9 mouse cellular contexts compared by ENCODE assay signal in the genomic region with DNA sequence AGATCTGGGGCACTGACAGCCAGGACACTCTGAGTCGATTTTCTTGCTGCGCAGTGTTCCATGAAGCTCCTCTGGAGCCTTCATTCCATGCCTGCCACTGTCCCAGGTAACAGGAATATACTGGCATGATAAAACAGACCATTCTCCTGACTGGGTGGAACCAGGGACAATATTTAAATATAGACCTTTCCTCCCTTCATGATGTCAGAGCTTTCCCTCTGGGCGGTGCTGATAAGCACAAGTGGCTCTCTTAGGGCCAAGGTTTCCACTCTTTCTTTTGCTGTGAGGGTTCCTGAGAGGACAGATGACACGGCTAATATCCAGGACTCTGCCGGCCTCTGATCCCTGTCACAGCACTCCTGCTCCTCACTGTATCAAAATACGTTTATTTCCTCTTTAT. TPM values are rescaled to one million over a fixed set of nuclear protein-coding genes. Genes with fewer than 3 reads are reported as not detected.
DNase-seq lines count a peak whose midpoint lies in the region; ATAC-seq and TF ChIP-seq lines count a peak whose summit lies in the region.
"Had no signal": no experiment of that assay in that cellular context is flagged by ENCODE, and none has a peak within 500 bp of the region (broad histone marks: within the 10 kb centered on the region; RNA-seq: fewer than 3 reads in every experiment).

No protein-coding gene starts in this region.

- H3K36me3 ChIP-seq in stomach, embryonic 15.5 days, result no peaks in the 10 kb centered on the region
- no peaks in the 10 kb centered on the region for H3K36me3 ChIP-seq in stomach, postnatal 0 days (ENCODE audit: control insufficient read depth, insufficient read depth, low read length)
- H3K36me3 ChIP-seq: limb, embryonic 15.5 days had no signal

- H3K9me3 ChIP-seq in stomach, embryonic 15.5 days, result no peaks in the 10 kb centered on the region
- no peaks in the 10 kb centered on the region for H3K9me3 ChIP-seq in stomach, postnatal 0 days (ENCODE audit: control insufficient read depth, low read length)
- H3K9me3 ChIP-seq: limb, embryonic 15.5 days had no signal

- TF ChIP-seq EP300 in stomach, postnatal 0 days (optimal IDR thresholded peaks at IDR 0.05), result no peak

- no peak overlapping the region for H3K27ac ChIP-seq in stomach, embryonic 15.5 days
- H3K27ac ChIP-seq in stomach, postnatal 0 days (replicated peaks), result no peak overlapping the region
- H3K27ac ChIP-seq: limb, embryonic 15.5 days had no signal

- no peak overlapping the region for H3K4me3 ChIP-seq in stomach, embryonic 15.5 days (replicated peaks)
- no peak overlapping the region for H3K4me3 ChIP-seq in stomach, postnatal 0 days (ENCODE audit: low read depth, low read length)
- H3K4me3 ChIP-seq: limb, embryonic 15.5 days had no signal

- no peak overlapping the region for H3K9ac ChIP-seq in stomach, embryonic 15.5 days
- no peak overlapping the region for H3K9ac ChIP-seq in stomach, postnatal 0 days (ENCODE audit: low read length)
- H3K9ac ChIP-seq: limb, embryonic 15.5 days had no signal

- no peak for TF ChIP-seq CTCF in stomach, postnatal 0 days (IDR thresholded peaks at IDR 0.05; ENCODE audit: low read depth)

- no peaks in the 10 kb centered on the region for H3K27me3 ChIP-seq in stomach, embryonic 15.5 days (replicated peaks)
- H3K27me3 ChIP-seq in stomach, postnatal 0 days (ENCODE audit: control insufficient read depth, insufficient read depth, low read length), result no peaks in the 10 kb centered on the region
- H3K27me3 ChIP-seq: limb, embryonic 15.5 days had no signal

- H3K4me1 ChIP-seq in stomach, embryonic 15.5 days, result 0 out of 2 replicates have a peak, but pooled peaks cover 9% of the 10 kb centered on the region
- H3K4me1 ChIP-seq in stomach, postnatal 0 days (replicated peaks; ENCODE audit: control insufficient read depth, insufficient read depth), result peaks cover 3% of the 10 kb centered on the region

- peak; percentile 37; the same call in 1 of the 2 replicates for ATAC-seq in cerebellum, adult (ENCODE audit: insufficient number of reproducible peaks, low FRiP score, low TSS enrichment)
- peak; percentile 83 for ATAC-seq in stomach, embryonic 15.5 days (ENCODE audit: insufficient read depth, low FRiP score, low read depth)
- ATAC-seq in stomach, postnatal 0 days (ENCODE audit: low FRiP score, low TSS enrichment), result no peak
- no peak for ATAC-seq in monocyte, adult 5-6 weeks (replicated peaks; ENCODE audit: insufficient number of reproducible peaks, low FRiP score, low TSS enrichment, poor library complexity, severe bottlenecking)

- no peak for DNase-seq in cerebellum, postnatal 4 days (ENCODE audit: low spot score in 2 of 2)
- no peak for DNase-seq in stomach, postnatal 0 days (ENCODE audit: low spot score)
- DNase-seq in liver, result peak; percentile 76
- no peak for DNase-seq in layer of hippocampus, adult 9-10 months (ENCODE audit: low spot score)
- no peak for DNase-seq in urinary bladder, postnatal 10 days (ENCODE audit: low spot score)

- no peak overlapping the region for H3K4me2 ChIP-seq in stomach, embryonic 15.5 days
- H3K4me2 ChIP-seq in stomach, postnatal 0 days (replicated peaks; ENCODE audit: low read depth), result no peak overlapping the region
- H3K4me2 ChIP-seq: limb, embryonic 15.5 days had no signal

- 59% methylated on average over 6 of the region's 6 CpGs for WGBS in stomach, embryonic 15.5 days
- 73% methylated on average over 6 of the region's 6 CpGs for WGBS in stomach, postnatal 0 days

RNA-seq across cellular contexts. Expression of a gene that starts 40.6 kb away (rescaled TPM):
- polyA plus RNA-seq in stomach, embryonic 15.5 days (2015; fragmentation: Nextera tagmentation; extraction: Ambion mirVana), result 5.0 and 5.3 TPM in 2 replicates
- polyA plus RNA-seq in stomach, postnatal 0 days (2015; fragmentation: Nextera tagmentation; extraction: Ambion mirVana), result 2.4 and 2.5 TPM in 2 replicates
- 29.0 to 31.6 TPM (median 29.2 TPM) in 3 replicates for total RNA-seq in monocyte, adult 5-6 weeks (2017)

Comparison
In these comparisons a context has a peak if more than half of its experiments do, and no peak if none do; other contexts are left out.
1. ATAC-seq: peak in cerebellum, adult (single experiment) and stomach, embryonic 15.5 days (single experiment); none in stomach, postnatal 0 days (single experiment) and monocyte, adult 5-6 weeks (single experiment).